Comparison of ENCODE assay signal across 9 mouse cellular contexts in genomic region chr10:42842358-42842757, GRCm38 (mm10). TPM values are rescaled to one million over a fixed set of nuclear protein-coding genes. Genes with fewer than 3 reads are reported as not detected.
DNase-seq lines count a peak whose midpoint lies in the region; ATAC-seq and TF ChIP-seq lines count a peak whose summit lies in the region.
"Had no signal": no experiment of that assay in that cellular context is flagged by ENCODE, and none has a peak within 500 bp of the region (broad histone marks: within the 10 kb centered on the region; RNA-seq: fewer than 3 reads in every experiment).

No protein-coding gene starts in this region.

- H3K4me2 ChIP-seq in CH12.LX (ENCODE audit: insufficient read depth, low read depth, poor library complexity, severe bottlenecking): no peak overlapping the region
- no peak overlapping the region for H3K4me2 ChIP-seq in heart, embryonic 14.5 days (ENCODE audit: low read length)
- H3K4me2 ChIP-seq in kidney, postnatal 0 days (ENCODE audit: low read length): no peak overlapping the region
- no peak overlapping the region for H3K4me2 ChIP-seq in lung, embryonic 14.5 days
- H3K4me2 ChIP-seq: embryonic facial prominence, embryonic 15.5 days had no signal

- H3K4me3 ChIP-seq in CH12.LX (replicated peaks in 1 of 3; ENCODE audit: low read depth in 2 of 3, low read length in 2 of 3, poor library complexity in 1 of 3): no peak overlapping the region
- no peak overlapping the region for H3K4me3 ChIP-seq in heart, embryonic 14.5 days (ENCODE audit: control insufficient read depth in 1 of 2, insufficient read depth in 1 of 2, low read depth in 1 of 2, low read length in 2 of 2)
- no peak overlapping the region for H3K4me3 ChIP-seq in kidney, postnatal 0 days (replicated peaks; ENCODE audit: low read depth, low read length)
- no peak overlapping the region for H3K4me3 ChIP-seq in lung, embryonic 14.5 days (ENCODE audit: low read depth, low read length)
- H3K4me3 ChIP-seq in thymus, adult 2 months (ENCODE audit: control insufficient read depth, insufficient read depth, low read length): no peak overlapping the region
- H3K4me3 ChIP-seq: embryonic facial prominence, embryonic 15.5 days had no signal

- no peaks in the 10 kb centered on the region for H3K79me2 ChIP-seq in CH12.LX (replicated peaks; ENCODE audit: control insufficient read depth, extremely low read depth, insufficient read depth, poor library complexity, severe bottlenecking)

- peaks cover 0 to 19% of the 10 kb centered on the region in 2 experiments for H3K36me3 ChIP-seq in CH12.LX (replicated peaks in 1 of 2; ENCODE audit: control insufficient read depth in 1 of 2, insufficient read depth in 1 of 2, low read length in 1 of 2)
- H3K36me3 ChIP-seq in heart, embryonic 14.5 days (ENCODE audit: control insufficient read depth, insufficient read depth, low read length): peaks cover under 1% of the 10 kb centered on the region
- H3K36me3 ChIP-seq in kidney, postnatal 0 days (ENCODE audit: insufficient read depth, low read length): peaks cover 1% of the 10 kb centered on the region; the same call in 1 of the 2 replicates
- peaks cover 2% of the 10 kb centered on the region for H3K36me3 ChIP-seq in lung, embryonic 14.5 days (ENCODE audit: insufficient read depth)
- H3K36me3 ChIP-seq in thymus, adult 2 months (ENCODE audit: control insufficient read depth, insufficient read depth, low read length): no peaks in the 10 kb centered on the region

- no peaks in the 10 kb centered on the region for H3K27me3 ChIP-seq in CH12.LX (replicated peaks)
- H3K27me3 ChIP-seq in heart, embryonic 14.5 days (ENCODE audit: control insufficient read depth, insufficient read depth, low read length): no peaks in the 10 kb centered on the region
- H3K27me3 ChIP-seq in kidney, postnatal 0 days (ENCODE audit: insufficient read depth, low read length): no peaks in the 10 kb centered on the region
- no peaks in the 10 kb centered on the region for H3K27me3 ChIP-seq in lung, embryonic 14.5 days (ENCODE audit: insufficient read depth, low read length)
- no peaks in the 10 kb centered on the region for H3K27me3 ChIP-seq in thymus, adult 2 months (ENCODE audit: control insufficient read depth, insufficient read depth, low read length)
- H3K27me3 ChIP-seq: embryonic facial prominence, embryonic 15.5 days had no signal

- no peak for TF ChIP-seq POLR2A in CH12.LX (IDR thresholded peaks at IDR 0.05; ENCODE audit: low read depth, low read length)
- TF ChIP-seq POLR2A in brain, embryonic 14.5 days (IDR thresholded peaks at IDR 0.05; ENCODE audit: borderline replicate concordance, extremely low read depth, insufficient read depth, insufficient read length, poor library complexity, severe bottlenecking): no peak
- TF ChIP-seq POLR2A in thymus, adult 2 months (IDR thresholded peaks at IDR 0.05; ENCODE audit: control insufficient read depth, extremely low read depth, insufficient read depth, low read length, poor library complexity): no peak

- peak; percentile 55 to 69; a peak in 3 of 4 replicates for TF ChIP-seq CTCF in CH12.LX (conservative IDR thresholded peaks at IDR 0.05 in 1 of 2, IDR thresholded peaks at IDR 0.05 in 1 of 2; ENCODE audit: low read depth in 2 of 2, low read length in 2 of 2)
- peak; percentile 89 for TF ChIP-seq CTCF in brain, embryonic 14.5 days (IDR thresholded peaks at IDR 0.05; ENCODE audit: borderline replicate concordance, extremely low read depth, insufficient read depth, insufficient read length)
- TF ChIP-seq CTCF in kidney, postnatal 0 days (IDR thresholded peaks at IDR 0.05; ENCODE audit: low read depth): peak; percentile 92
- TF ChIP-seq CTCF in lung, embryonic 14.5 days (IDR thresholded peaks at IDR 0.05; ENCODE audit: low read depth): peak; percentile 94
- TF ChIP-seq CTCF in thymus, adult 2 months (IDR thresholded peaks at IDR 0.05; ENCODE audit: borderline replicate concordance, control insufficient read depth, extremely low read depth, insufficient read depth, low read length, poor library complexity): peak; percentile 99

- TF ChIP-seq EP300 in CH12.LX (IDR thresholded peaks at IDR 0.05; ENCODE audit: low read length): no peak

- H3K27ac ChIP-seq in CH12.LX (ENCODE audit: insufficient read depth, low read depth): no peak overlapping the region
- no peak overlapping the region for H3K27ac ChIP-seq in heart, embryonic 14.5 days (replicated peaks in 1 of 2; ENCODE audit: control insufficient read depth in 1 of 2, insufficient read depth in 1 of 2, low read depth in 2 of 2, low read length in 2 of 2)
- H3K27ac ChIP-seq in kidney, postnatal 0 days: no peak overlapping the region
- H3K27ac ChIP-seq in lung, embryonic 14.5 days (ENCODE audit: low read depth): no peak overlapping the region
- no peak overlapping the region for H3K27ac ChIP-seq in thymus, adult 2 months (ENCODE audit: control insufficient read depth, insufficient read depth, low read length)
- H3K27ac ChIP-seq: embryonic facial prominence, embryonic 15.5 days had no signal

- ATAC-seq in erythroid progenitor cell, adult 5-6 weeks (replicated peaks; ENCODE audit: low FRiP score, poor library complexity, severe bottlenecking): peak; percentile 62; the same call in 1 of the 2 replicates
- ATAC-seq in heart, embryonic 14.5 days (ENCODE audit: insufficient number of reproducible peaks, insufficient read depth, low FRiP score, low read depth): peak; percentile 58; the same call in 1 of the 2 replicates
- ATAC-seq in kidney, postnatal 0 days (replicated peaks; ENCODE audit: low FRiP score, low read depth): peak; percentile 72
- peak; percentile 56 for ATAC-seq in lung, embryonic 14.5 days (ENCODE audit: insufficient read depth)

- H3K9me3 ChIP-seq in CH12.LX (replicated peaks; ENCODE audit: low read length): no peaks in the 10 kb centered on the region
- H3K9me3 ChIP-seq in heart, embryonic 14.5 days (ENCODE audit: control insufficient read depth, low read length): peaks cover 7% of the 10 kb centered on the region; the same call in 1 of the 2 replicates
- H3K9me3 ChIP-seq in kidney, postnatal 0 days (replicated peaks; ENCODE audit: low read length): no peaks in the 10 kb centered on the region
- H3K9me3 ChIP-seq in lung, embryonic 14.5 days (ENCODE audit: low read depth, low read length): no peaks in the 10 kb centered on the region
- H3K9me3 ChIP-seq: embryonic facial prominence, embryonic 15.5 days had no signal

- 13% methylated on average over 9 of the region's 9 CpGs for WGBS in heart, embryonic 14.5 days
- 8% methylated on average over 9 of the region's 9 CpGs for WGBS in kidney, postnatal 0 days
- WGBS in lung, embryonic 14.5 days: 11% methylated on average over 9 of the region's 9 CpGs
- 30% methylated on average over 9 of the region's 9 CpGs for WGBS in thymus, adult 2 months

- peaks cover 0 to 43% of the 10 kb centered on the region in 2 experiments; a peak in 3 of 4 replicates for H3K4me1 ChIP-seq in CH12.LX (ENCODE audit: control insufficient read depth in 1 of 2, insufficient read depth in 2 of 2)
- H3K4me1 ChIP-seq in heart, embryonic 14.5 days (ENCODE audit: control insufficient read depth in 2 of 2, insufficient read depth in 2 of 2, low read length in 2 of 2): no peaks in the 10 kb centered on the region
- no peaks in the 10 kb centered on the region for H3K4me1 ChIP-seq in kidney, postnatal 0 days (replicated peaks; ENCODE audit: insufficient read depth, low read length)
- no peaks in the 10 kb centered on the region for H3K4me1 ChIP-seq in lung, embryonic 14.5 days (ENCODE audit: insufficient read depth)
- peaks cover 7% of the 10 kb centered on the region for H3K4me1 ChIP-seq in thymus, adult 2 months (replicated peaks; ENCODE audit: control insufficient read depth, insufficient read depth, low read length)
- H3K4me1 ChIP-seq: embryonic facial prominence, embryonic 15.5 days had no signal

- dilution Hi-C loops in CH12.LX (cut with MboI; ENCODE audit: extremely low pct_ligation_motif_present, extremely low pct_unique_long_range_greater_than_20kb, low sequenced_read_pairs): no loop called here

- in situ Hi-C loops in CH12.LX (cut with MboI; ENCODE audit: low pct_ligation_motif_present, low pct_unique_long_range_greater_than_20kb, low sequenced_read_pairs): no loop called here

- TF ChIP-seq RAD21 in CH12.LX (IDR thresholded peaks at IDR 0.05; ENCODE audit: low read depth, low read length): peak; percentile 56

- no peak for DNase-seq in CH12.LX (ENCODE audit: extremely low read depth)
- peak; percentile 74 for DNase-seq in brain, embryonic 14.5 days (ENCODE audit: low read depth)
- DNase-seq in kidney, postnatal 0 days (ENCODE audit: low spot score): peak; percentile 82
- peak; percentile 85 for DNase-seq in lung, embryonic 14.5 days
- DNase-seq in ovary, postnatal 10 days (ENCODE audit: low spot score): peak; percentile 66
- DNase-seq in thymus, adult 2 months: peak; percentile 82

- H3K9ac ChIP-seq in CH12.LX (ENCODE audit: insufficient read depth, low read depth): no peak overlapping the region
- no peak overlapping the region for H3K9ac ChIP-seq in heart, embryonic 14.5 days (ENCODE audit: low read length)
- no peak overlapping the region for H3K9ac ChIP-seq in kidney, postnatal 0 days (ENCODE audit: low read depth, low read length)
- no peak overlapping the region for H3K9ac ChIP-seq in lung, embryonic 14.5 days
- H3K9ac ChIP-seq: embryonic facial prominence, embryonic 15.5 days had no signal

TF ChIP-seq in CH12.LX, 34 proteins besides CTCF, POLR2A, EP300 and RAD21:
- TF ChIP-seq JUND (conservative IDR thresholded peaks at IDR 0.05; ENCODE audit: low read depth, low read length): no peak
- TF ChIP-seq SMC3 (IDR thresholded peaks at IDR 0.05; ENCODE audit: low read depth, low read length): peak; percentile 78

RNA-seq across cellular contexts. Expression of gene Scml4, which starts 17.8 kb away (rescaled TPM):
- total RNA-seq in CH12.LX (2012; rRNA removed) (2.3 and 3.3 TPM in 2 replicates), CH12.LX (2014; rRNA removed) (2.4 and 3.0 TPM in 2 replicates)
- 2.7 and 3.6 TPM in 2 replicates for polyA plus RNA-seq in CH12.LX (2012; ENCODE audit: insufficient read length, low read depth)
- polyA plus RNA-seq in brain, embryonic 14.5 days (2012; rRNA removed): 8.0 and 10.8 TPM in 2 replicates
- total RNA-seq in erythroid progenitor cell, adult 5-6 weeks (2015; ENCODE audit: low replicate concordance): 2.5 TPM in 1 of 2 replicates, not detected in the other
- 1.1 and 2.7 TPM in 2 replicates for total RNA-seq in erythroid progenitor cell, adult 5-6 weeks (2017; ENCODE audit: low replicate concordance)
- polyA plus RNA-seq in heart, embryonic 14.5 days (2014; fragmentation: Nextera tagmentation; extraction: Ambion mirVana): 0.76 and 0.80 TPM in 2 replicates
- polyA plus RNA-seq in kidney, postnatal 0 days (2015; fragmentation: Nextera tagmentation; extraction: Ambion mirVana): 1.7 and 2.0 TPM in 2 replicates
- 0.30 and 0.35 TPM in 2 replicates for polyA plus RNA-seq in lung, embryonic 14.5 days (2014; fragmentation: Nextera tagmentation; extraction: Ambion mirVana)
- polyA plus RNA-seq in thymus, adult 2 months (2012; rRNA removed): 32.9 and 42.5 TPM in 2 replicates
